Mouse (Mus musculus): ENCODE data around the gene Mrpl52. TPM values are rescaled to one million over a fixed set of nuclear protein-coding genes. Genes with fewer than 3 reads are reported as not detected.

Gene Mrpl52
- polyA plus RNA-seq, 1 experiment from 2014 or later, result 329 TPM

DNA sequence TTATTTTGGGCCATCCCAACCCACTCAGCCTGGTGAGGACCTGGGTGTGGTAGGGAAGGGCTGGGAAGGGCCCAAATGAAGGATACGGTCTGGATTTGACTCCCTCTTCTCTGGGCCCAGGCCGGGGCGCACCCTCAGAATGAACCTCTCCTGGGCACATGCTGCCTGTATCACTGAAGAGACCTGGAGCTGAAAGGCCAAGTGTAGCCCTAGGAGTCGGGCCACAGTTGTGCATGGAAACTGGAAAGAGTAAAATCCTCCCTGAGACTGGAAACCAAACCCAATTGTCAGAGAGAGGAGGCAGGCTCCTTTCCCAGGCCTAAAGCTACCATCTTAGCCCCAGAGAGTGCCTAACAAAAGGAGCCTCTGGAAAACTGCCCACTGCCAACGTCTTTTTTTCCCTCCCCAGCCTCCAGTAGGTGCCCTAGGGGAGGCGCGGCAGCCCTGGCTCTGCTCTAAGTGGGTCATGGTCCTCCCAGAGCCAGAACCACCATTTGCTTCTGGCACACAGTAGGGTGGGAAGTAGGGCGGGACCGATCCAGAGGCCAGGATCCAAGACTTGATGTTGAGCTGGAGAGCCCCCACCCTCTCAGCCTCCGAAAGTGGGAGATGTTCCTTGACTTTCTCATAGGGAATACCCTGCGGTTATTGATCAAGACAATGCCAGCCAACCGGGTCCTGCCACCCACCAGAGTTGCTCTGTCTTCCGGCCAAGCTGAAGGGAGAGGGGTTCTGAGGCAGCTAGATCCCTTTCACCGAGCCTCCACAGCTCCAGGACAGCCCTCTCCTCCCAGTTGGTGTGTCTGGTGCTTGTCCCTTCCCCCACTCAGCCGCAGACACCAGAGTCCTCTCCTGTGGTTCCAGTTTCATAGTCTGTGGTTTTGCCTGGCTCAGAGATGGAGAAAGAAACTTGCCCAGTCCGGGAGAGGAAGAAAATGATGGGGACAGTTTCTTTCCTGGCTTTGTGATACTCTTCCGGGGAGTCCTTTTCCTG, 6.4 kb downstream of the Mrpl52 start:
- peaks cover 10% of the 10 kb centered on the region; the same call in 1 of the 2 replicates for H3K36me3 ChIP-seq (ENCODE audit: control insufficient read depth, insufficient read depth, low read length)
- peak overlapping the region; percentile 89 for H3K9ac ChIP-seq (ENCODE audit: low read depth, low read length)
- H3K4me3 ChIP-seq (ENCODE audit: low read depth, low read length), result peak overlapping the region; percentile 73
- peaks cover 40% of the 10 kb centered on the region for H3K4me1 ChIP-seq (replicated peaks; ENCODE audit: control insufficient read depth, insufficient read depth, low read length)
- ATAC-seq (replicated peaks; ENCODE audit: low FRiP score) (no peak), DNase-seq (ENCODE audit: low spot score) (no peak)
- peak overlapping the region; percentile 92 for H3K27ac ChIP-seq (ENCODE audit: low read depth, low read length)
- peak overlapping the region; percentile 80 for H3K4me2 ChIP-seq
- 26% methylated on average over 17 of the region's 17 CpGs for WGBS
- H3K27me3 ChIP-seq (replicated peaks; ENCODE audit: control insufficient read depth, insufficient read depth, low read length), result peaks cover 33% of the 10 kb centered on the region
- H3K9me3 ChIP-seq (ENCODE audit: control insufficient read depth, low read length), result no peaks in the 10 kb centered on the region

DNA sequence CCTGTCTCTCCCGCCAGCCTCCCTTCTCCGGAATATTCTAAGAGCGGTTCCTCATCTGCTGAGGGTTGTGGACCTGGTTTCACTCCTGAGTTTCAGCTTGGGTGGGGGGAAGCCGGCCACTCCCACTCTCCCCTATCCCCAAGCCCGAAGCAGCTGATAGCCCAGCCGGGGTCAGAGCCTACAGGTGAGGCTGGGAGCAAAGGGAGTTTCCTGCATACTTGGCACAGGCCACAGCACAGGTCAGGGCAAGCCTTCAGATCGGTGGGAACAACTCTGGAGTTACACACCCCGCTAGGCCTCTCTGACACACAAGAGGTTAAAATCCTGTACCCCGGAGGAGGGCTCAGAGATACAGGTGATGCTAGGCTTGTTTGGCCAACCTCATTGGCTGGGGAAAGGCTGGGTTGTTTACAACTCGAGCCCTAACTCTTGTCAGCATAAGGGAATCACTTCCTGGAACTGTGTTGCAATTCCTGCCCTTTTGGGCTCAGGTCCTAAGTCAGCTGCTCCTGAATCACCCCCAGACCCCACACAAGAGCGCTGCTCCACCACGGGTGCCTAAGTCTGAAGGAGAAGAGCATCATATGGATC, 7.3 kb downstream of the Mrpl52 start:
- DNase-seq (ENCODE audit: low spot score), result no peak
- 0 out of 2 replicates have a peak, but pooled peaks have one; percentile 3 for ATAC-seq (replicated peaks; ENCODE audit: low FRiP score)
- H3K4me3 ChIP-seq (ENCODE audit: low read depth, low read length), result peak overlapping the region; percentile 73
- H3K4me1 ChIP-seq (replicated peaks; ENCODE audit: control insufficient read depth, insufficient read depth, low read length), result peaks cover 38% of the 10 kb centered on the region
- H3K9me3 ChIP-seq (ENCODE audit: control insufficient read depth, low read length), result no peaks in the 10 kb centered on the region
- H3K9ac ChIP-seq (ENCODE audit: low read depth, low read length), result no peak overlapping the region
- peaks cover 33% of the 10 kb centered on the region for H3K27me3 ChIP-seq (replicated peaks; ENCODE audit: control insufficient read depth, insufficient read depth, low read length)
- peak overlapping the region; percentile 80 for H3K4me2 ChIP-seq
- H3K36me3 ChIP-seq (ENCODE audit: control insufficient read depth, insufficient read depth, low read length), result peaks cover 10% of the 10 kb centered on the region; the same call in 1 of the 2 replicates
- 51% methylated on average over 12 of the region's 12 CpGs for WGBS
- H3K27ac ChIP-seq (ENCODE audit: low read depth, low read length), result peak overlapping the region; percentile 92

DNA sequence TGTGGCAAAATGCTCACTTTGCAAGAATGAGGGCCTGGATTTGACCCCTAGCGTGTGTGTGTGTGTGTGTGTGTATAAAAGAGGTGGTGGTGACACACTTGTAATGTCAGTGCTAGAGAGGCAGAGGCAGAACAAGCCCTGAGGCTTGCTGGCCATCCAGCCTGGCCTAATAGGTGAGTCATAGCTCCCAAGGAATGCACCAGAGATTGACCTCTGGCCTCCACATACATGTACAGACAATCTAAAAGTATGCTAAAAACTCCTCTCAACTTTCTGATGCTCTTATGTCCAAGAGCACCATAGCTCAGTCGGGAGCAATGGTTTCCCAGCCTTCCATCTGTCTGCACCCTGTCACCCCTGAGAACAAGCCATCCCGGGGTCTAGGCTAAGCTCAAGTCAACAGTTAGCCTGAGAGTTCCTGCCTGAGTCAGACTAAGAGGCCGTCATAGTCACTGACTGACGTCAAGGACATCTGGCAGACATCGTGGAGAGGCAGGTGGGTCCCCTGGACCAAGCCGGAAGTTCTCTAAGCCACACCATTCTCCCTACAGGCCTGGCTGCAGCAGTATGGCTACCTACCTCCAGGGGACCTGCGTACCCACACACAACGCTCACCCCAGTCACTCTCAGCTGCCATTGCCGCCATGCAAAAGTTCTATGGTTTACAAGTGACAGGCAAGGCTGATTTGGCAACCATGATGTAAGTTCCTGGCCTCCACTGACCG, 8.6 kb downstream of the Mrpl52 start:
- DNase-seq (ENCODE audit: low spot score) (no peak), ATAC-seq (replicated peaks; ENCODE audit: low FRiP score) (no peak)
- no peak overlapping the region for H3K4me2 ChIP-seq
- no peak overlapping the region for H3K27ac ChIP-seq (ENCODE audit: low read depth, low read length)
- H3K9me3 ChIP-seq (ENCODE audit: control insufficient read depth, low read length), result no peaks in the 10 kb centered on the region
- peaks cover 26% of the 10 kb centered on the region for H3K4me1 ChIP-seq (replicated peaks; ENCODE audit: control insufficient read depth, insufficient read depth, low read length)
- 78% methylated on average over 11 of the region's 11 CpGs for WGBS
- H3K36me3 ChIP-seq (ENCODE audit: control insufficient read depth, insufficient read depth, low read length), result peaks cover 12% of the 10 kb centered on the region
- no peak overlapping the region for H3K9ac ChIP-seq (ENCODE audit: low read depth, low read length)
- H3K4me3 ChIP-seq (ENCODE audit: low read depth, low read length), result no peak overlapping the region
- peaks cover 33% of the 10 kb centered on the region for H3K27me3 ChIP-seq (replicated peaks; ENCODE audit: control insufficient read depth, insufficient read depth, low read length)

- no peak overlapping the region for H3K4me3 ChIP-seq (ENCODE audit: low read depth, low read length)
- H3K9ac ChIP-seq (ENCODE audit: low read depth, low read length), result no peak overlapping the region
- H3K27me3 ChIP-seq (replicated peaks; ENCODE audit: control insufficient read depth, insufficient read depth, low read length), result peaks cover 4% of the 10 kb centered on the region; the same call in 1 of the 2 replicates
- H3K4me2 ChIP-seq, result no peak overlapping the region
- H3K36me3 ChIP-seq (ENCODE audit: control insufficient read depth, insufficient read depth, low read length), result peaks cover 16% of the 10 kb centered on the region
- H3K9me3 ChIP-seq (ENCODE audit: control insufficient read depth, low read length), result no peaks in the 10 kb centered on the region
- ATAC-seq (replicated peaks; ENCODE audit: low FRiP score) (no peak), DNase-seq (ENCODE audit: low spot score) (no peak)
- 85% methylated on average over 12 of the region's 12 CpGs for WGBS
- H3K27ac ChIP-seq (ENCODE audit: low read depth, low read length), result no peak overlapping the region
- H3K4me1 ChIP-seq (replicated peaks; ENCODE audit: control insufficient read depth, insufficient read depth, low read length), result peaks cover 9% of the 10 kb centered on the region; the same call in 1 of the 2 replicates
These were observed 12.4 kb downstream of the Mrpl52 start for GRCm38 (mm10) chr14:54439155-54439554.

GRCm38 (mm10) chr14:54439610-54440009, 12.9 kb downstream of the Mrpl52 start:
- ATAC-seq (replicated peaks; ENCODE audit: low FRiP score), result no peak

GRCm38 (mm10) chr14:54440538-54440937, 13.8 kb downstream of the Mrpl52 start:
- Histone ChIP-seq H3K4me2 (no peak overlapping the region), H3K27ac (ENCODE audit: low read depth, low read length) (no peak overlapping the region), H3K9me3 (ENCODE audit: control insufficient read depth, low read length) (no peaks in the 10 kb centered on the region), H3K9ac (ENCODE audit: low read depth, low read length) (no peak overlapping the region), H3K4me3 (ENCODE audit: low read depth, low read length) (no peak overlapping the region), H3K36me3 (ENCODE audit: control insufficient read depth, insufficient read depth, low read length) (peaks cover 16% of the 10 kb centered on the region), H3K27me3 (replicated peaks; ENCODE audit: control insufficient read depth, insufficient read depth, low read length) (peaks cover 4% of the 10 kb centered on the region; the same call in 1 of the 2 replicates), H3K4me1 (replicated peaks; ENCODE audit: control insufficient read depth, insufficient read depth, low read length) (peaks cover 12% of the 10 kb centered on the region)
- no peak for DNase-seq (ENCODE audit: low spot score)
- ATAC-seq (replicated peaks; ENCODE audit: low FRiP score), result no peak
- 90% methylated on average over 14 of the region's 14 CpGs for WGBS

More at GRCm38 (mm10) chr14:54439610-54440009, 12.9 kb downstream of the Mrpl52 start:
- no peak overlapping the region for H3K9ac ChIP-seq (ENCODE audit: low read depth, low read length)
- H3K27ac ChIP-seq (ENCODE audit: low read depth, low read length), result no peak overlapping the region
- H3K4me3 ChIP-seq (ENCODE audit: low read depth, low read length), result no peak overlapping the region
- 71% methylated on average over 7 of the region's 7 CpGs for WGBS
- DNase-seq (ENCODE audit: low spot score), result no peak
- no peaks in the 10 kb centered on the region for H3K9me3 ChIP-seq (ENCODE audit: control insufficient read depth, low read length)
- H3K27me3 ChIP-seq (replicated peaks; ENCODE audit: control insufficient read depth, insufficient read depth, low read length), result peaks cover 4% of the 10 kb centered on the region; the same call in 1 of the 2 replicates
- no peak overlapping the region for H3K4me2 ChIP-seq
- H3K4me1 ChIP-seq (replicated peaks; ENCODE audit: control insufficient read depth, insufficient read depth, low read length), result peaks cover 9% of the 10 kb centered on the region; the same call in 1 of the 2 replicates
- peaks cover 16% of the 10 kb centered on the region for H3K36me3 ChIP-seq (ENCODE audit: control insufficient read depth, insufficient read depth, low read length)

GRCm38 (mm10) chr14:54441365-54441764, 14.7 kb downstream of the Mrpl52 start:
- Histone ChIP-seq H3K4me2 (no peak overlapping the region), H3K9me3 (ENCODE audit: control insufficient read depth, low read length) (no peaks in the 10 kb centered on the region), H3K36me3 (ENCODE audit: control insufficient read depth, insufficient read depth, low read length) (peaks cover 11% of the 10 kb centered on the region), H3K27me3 (replicated peaks; ENCODE audit: control insufficient read depth, insufficient read depth, low read length) (peaks cover 4% of the 10 kb centered on the region; the same call in 1 of the 2 replicates), H3K9ac (ENCODE audit: low read depth, low read length) (no peak overlapping the region), H3K27ac (ENCODE audit: low read depth, low read length) (no peak overlapping the region), H3K4me1 (replicated peaks; ENCODE audit: control insufficient read depth, insufficient read depth, low read length) (peaks cover 16% of the 10 kb centered on the region), H3K4me3 (ENCODE audit: low read depth, low read length) (no peak overlapping the region)
- DNase-seq (ENCODE audit: low spot score) (no peak), ATAC-seq (replicated peaks; ENCODE audit: low FRiP score) (no peak)
- 69% methylated on average over 4 of the region's 4 CpGs for WGBS

DNA sequence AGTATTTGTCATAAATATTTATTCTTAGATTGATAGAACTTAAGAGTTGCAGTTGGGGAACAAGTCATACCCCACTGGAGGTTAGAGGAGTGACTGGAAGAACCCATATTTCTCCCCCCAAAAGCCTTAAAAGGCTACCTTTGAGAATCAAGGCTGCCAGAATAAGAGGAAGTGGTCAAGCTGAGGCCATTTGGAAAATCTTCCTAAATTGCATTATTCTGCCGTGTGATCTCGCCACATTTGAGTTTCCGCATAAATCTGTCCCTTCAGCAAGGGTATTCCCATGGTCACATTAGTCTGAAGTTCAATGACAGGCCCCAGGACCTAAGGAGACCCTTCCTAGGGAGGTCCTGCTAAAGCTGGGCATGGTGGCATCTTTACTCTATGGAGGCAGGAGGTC, 15.8 kb downstream of the Mrpl52 start:
- Histone ChIP-seq H3K4me1 (replicated peaks; ENCODE audit: control insufficient read depth, insufficient read depth, low read length) (peaks cover 16% of the 10 kb centered on the region), H3K9me3 (ENCODE audit: control insufficient read depth, low read length) (no peaks in the 10 kb centered on the region), H3K27ac (ENCODE audit: low read depth, low read length) (no peak overlapping the region), H3K4me3 (ENCODE audit: low read depth, low read length) (no peak overlapping the region), H3K9ac (ENCODE audit: low read depth, low read length) (no peak overlapping the region), H3K27me3 (replicated peaks; ENCODE audit: control insufficient read depth, insufficient read depth, low read length) (peaks cover 4% of the 10 kb centered on the region; the same call in 1 of the 2 replicates), H3K36me3 (ENCODE audit: control insufficient read depth, insufficient read depth, low read length) (peaks cover 11% of the 10 kb centered on the region), H3K4me2 (no peak overlapping the region)
- 64% methylated on average over 3 of the region's 3 CpGs for WGBS
- no peak for DNase-seq (ENCODE audit: low spot score)
- no peak for ATAC-seq (replicated peaks; ENCODE audit: low FRiP score)
